Mouse (Mus musculus) layer of hippocampus, postnatal 36 days (tissue): ENCODE results near the gene Iba57. TPM values are rescaled to one million over a fixed set of nuclear protein-coding genes. Genes with fewer than 3 reads are reported as not detected.

Experiments used
- DNase-seq, 2 experiments: peaks; one replicate each; pipeline ENCODE4 v3.0.0; 2022
- total RNA-seq, 2 experiments: library from RNA; stranded (reverse); gene quantifications; 2 replicates each; pipeline ENCODE4 v1.2.3; 2021

Gene Iba57
- total RNA-seq, 2 experiments from 2014 or later = 8.5 to 8.6 TPM

- no peak for DNase-seq
Measured at GRCm38 (mm10) chr11:59132065-59132464, 31.5 kb downstream of the Iba57 start.

- DNase-seq = no peak
Measured at GRCm38 (mm10) chr11:59131348-59131919, 32.1 kb downstream of the Iba57 start.

- DNase-seq = no peak
Measured at GRCm38 (mm10) chr11:59130782-59131181, 32.8 kb downstream of the Iba57 start.

GRCm38 (mm10) chr11:59105945-59106344 lies 57.6 kb downstream of the Iba57 start:
- no peak for DNase-seq

Other genes with a start within 250 kb of the Iba57 start
- gene Btnl10, start 245.8 kb downstream of the Iba57 start, total RNA-seq = under 1 TPM in 1 of 2 experiments, not detected in 1; 0.12 TPM
- gene Rnf187, start 224.8 kb downstream of the Iba57 start, total RNA-seq = 100 to 1,000 TPM; 478 to 523 TPM
- gene Hist3h2ba, start 214.8 kb downstream of the Iba57 start, total RNA-seq = 10 to 100 TPM; 88.8 to 93.5 TPM
- 10 to 100 TPM; 73.2 to 83.2 TPM for gene Hist3h2a, start 209.1 kb downstream of the Iba57 start, total RNA-seq
- gene Trim17, start 209.1 kb downstream of the Iba57 start, total RNA-seq = 1 to 10 TPM; 5.6 to 6.2 TPM
- gene Trim11, start 185.6 kb downstream of the Iba57 start, total RNA-seq = 10 to 100 TPM; 28.8 to 29.3 TPM
- gene Obscn, start 27.3 kb downstream of the Iba57 start, total RNA-seq = 1 to 10 TPM; 1.2 to 1.7 TPM
- 10 to 100 TPM; 15.7 to 16.9 TPM for gene Gjc2, start 19.5 kb upstream of the Iba57 start, total RNA-seq
- gene Guk1, start 28.5 kb upstream of the Iba57 start, total RNA-seq = 100 to 1,000 TPM; 127 to 155 TPM
- gene Mrpl55, start 38.7 kb upstream of the Iba57 start, total RNA-seq = 10 to 100 TPM; 33.2 to 38.3 TPM
- 10 to 100 TPM; 24.0 to 25.2 TPM for gene 2310033P09Rik, start 44.6 kb upstream of the Iba57 start, total RNA-seq
- 100 to 1,000 TPM; 489 to 533 TPM for gene Arf1, start 64.5 kb upstream of the Iba57 start, total RNA-seq
- not detected for gene Wnt3a, start 127.0 kb upstream of the Iba57 start, total RNA-seq
- gene Wnt9a, start 143.2 kb upstream of the Iba57 start, total RNA-seq = 1 to 10 TPM; 3.1 to 3.6 TPM
- not detected for gene Prss38, start 211.9 kb upstream of the Iba57 start, total RNA-seq